Mouse (Mus musculus) liver, adult (tissue): ENCODE measurements at regions not wholly inside any gene's neighbourhood (a gene's known extent, or its start where the extent isn't known, plus 50 kb on each side); places are given as distances from the start of the nearest gene placed in this dataset.

Source experiments
- GATA4 ChIP-seq: IDR thresholded peaks from 2 replicates; pipeline ENCODE4 v1.6.1; 2014; ENCODE audit warnings: mild to moderate bottlenecking, low read length; ENCODE audit not compliant: insufficient replicate concordance

GRCm38 (mm10) chr2:72753788-72754713, 226.2 kb downstream of the Sp3 start:
- no peak for TF ChIP-seq GATA4

DNA sequence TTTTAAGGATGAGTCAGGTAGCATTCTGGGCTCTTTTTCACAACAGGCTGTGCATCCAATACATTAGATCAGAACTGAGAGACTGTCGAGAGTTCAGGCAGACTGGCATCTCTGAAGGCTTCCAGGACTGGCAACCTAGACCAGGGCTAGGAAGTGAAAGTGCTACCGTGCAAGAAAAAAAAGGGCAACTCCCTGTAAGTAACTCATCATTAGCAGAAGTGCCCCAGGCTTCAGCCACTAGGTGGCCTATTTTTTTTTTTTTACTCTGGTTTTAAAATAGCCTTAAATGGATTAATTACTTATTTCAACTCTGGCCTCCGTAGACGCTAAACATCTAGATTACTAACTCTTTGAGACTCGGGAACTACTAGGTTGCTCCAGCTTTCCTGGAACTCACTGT, 216.8 kb downstream of the Sp3 start:
- TF ChIP-seq GATA4 = no peak

- no peak for TF ChIP-seq GATA4
Observed at GRCm38 (mm10) chr2:72769030-72769630, 211.1 kb downstream of the Sp3 start.

GRCm38 (mm10) chr2:72773401-72773800, 206.8 kb downstream of the Sp3 start:
- TF ChIP-seq GATA4 = no peak

DNA sequence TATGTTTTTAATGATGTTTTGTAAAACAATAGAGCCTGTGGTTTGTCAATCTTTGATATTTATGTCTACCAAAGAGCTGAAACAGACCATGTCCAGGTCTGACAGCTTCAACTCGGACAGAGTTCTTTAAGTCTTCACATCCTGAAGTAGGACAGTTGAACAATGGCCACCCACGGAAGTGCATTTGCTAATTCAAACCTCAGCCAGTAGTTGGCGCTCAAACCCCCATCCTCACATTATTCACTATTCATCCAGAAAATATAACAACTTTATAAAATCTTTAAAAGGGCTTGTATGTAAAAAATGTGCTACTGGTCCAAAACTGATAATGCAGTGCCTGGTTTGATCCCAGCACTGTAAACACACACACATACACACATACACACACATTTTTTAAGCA, 202.9 kb downstream of the Sp3 start:
- no peak for TF ChIP-seq GATA4

- no peak for TF ChIP-seq GATA4
Observed at GRCm38 (mm10) chr2:72777806-72778510, 202.3 kb downstream of the Sp3 start.

DNA sequence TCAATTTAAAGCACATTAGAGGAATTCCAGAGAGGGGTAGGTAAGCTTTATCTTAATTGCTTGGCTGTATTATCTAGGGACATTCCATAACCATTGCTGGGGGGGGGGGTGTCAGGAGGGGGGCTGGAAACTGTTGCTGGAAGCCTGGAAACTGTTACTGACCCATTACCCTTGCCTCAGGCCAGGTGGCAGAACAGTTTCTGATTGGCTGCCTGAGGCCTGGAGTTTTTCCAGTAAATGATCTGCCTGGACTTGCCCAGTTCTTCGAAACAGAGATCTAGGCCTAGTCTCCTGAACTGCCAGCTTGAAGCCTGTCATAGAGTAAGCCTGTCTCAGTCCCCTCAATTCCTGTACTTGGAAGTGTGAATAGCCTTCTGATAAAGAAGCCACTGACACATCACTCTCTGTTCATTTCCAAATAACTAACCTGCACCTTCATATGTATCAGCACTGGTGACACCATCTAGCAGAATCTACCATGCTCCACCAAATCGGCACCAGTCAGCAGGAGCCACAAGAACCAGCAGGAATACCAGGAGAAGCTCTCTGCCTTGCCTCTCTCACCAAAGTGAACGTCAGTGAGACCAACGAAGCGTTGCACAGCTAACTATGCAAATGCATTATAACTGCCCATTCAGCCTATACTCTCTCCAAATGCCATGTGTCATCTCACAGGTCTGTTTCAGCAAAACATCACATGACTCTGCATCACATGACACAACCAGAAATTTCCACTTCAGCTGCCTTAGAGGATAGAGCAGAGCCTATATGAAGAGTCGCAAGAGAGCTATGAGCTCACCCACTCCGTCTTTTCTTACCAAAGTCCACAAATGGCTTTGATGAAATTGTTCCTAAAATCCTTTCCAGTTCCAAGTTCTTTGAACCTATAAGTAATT, 200.7 kb downstream of the Sp3 start:
- TF ChIP-seq GATA4 = no peak

- no peak for TF ChIP-seq GATA4
Observed at GRCm38 (mm10) chr2:72781369-72782275, 198.6 kb downstream of the Sp3 start.

DNA sequence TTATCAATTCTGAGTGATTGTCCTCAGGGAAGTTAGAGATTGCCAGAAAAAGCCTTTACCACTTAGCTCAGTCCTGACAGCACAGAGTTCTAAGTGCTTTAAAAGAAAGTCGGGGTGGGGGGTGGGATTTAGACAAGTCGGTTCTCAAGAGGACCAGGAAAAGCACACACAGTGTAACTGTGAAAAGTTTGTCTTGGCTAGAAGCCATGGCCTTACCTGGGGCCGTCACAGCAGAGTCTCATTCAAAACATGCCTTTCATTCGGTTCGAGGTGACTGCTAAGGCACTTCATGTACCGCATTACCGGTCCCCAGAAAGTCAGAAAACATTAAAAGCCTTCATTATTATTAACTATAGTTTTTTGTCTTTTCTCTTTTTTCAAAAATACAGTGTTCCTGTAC, 197.9 kb downstream of the Sp3 start:
- TF ChIP-seq GATA4 = no peak

DNA sequence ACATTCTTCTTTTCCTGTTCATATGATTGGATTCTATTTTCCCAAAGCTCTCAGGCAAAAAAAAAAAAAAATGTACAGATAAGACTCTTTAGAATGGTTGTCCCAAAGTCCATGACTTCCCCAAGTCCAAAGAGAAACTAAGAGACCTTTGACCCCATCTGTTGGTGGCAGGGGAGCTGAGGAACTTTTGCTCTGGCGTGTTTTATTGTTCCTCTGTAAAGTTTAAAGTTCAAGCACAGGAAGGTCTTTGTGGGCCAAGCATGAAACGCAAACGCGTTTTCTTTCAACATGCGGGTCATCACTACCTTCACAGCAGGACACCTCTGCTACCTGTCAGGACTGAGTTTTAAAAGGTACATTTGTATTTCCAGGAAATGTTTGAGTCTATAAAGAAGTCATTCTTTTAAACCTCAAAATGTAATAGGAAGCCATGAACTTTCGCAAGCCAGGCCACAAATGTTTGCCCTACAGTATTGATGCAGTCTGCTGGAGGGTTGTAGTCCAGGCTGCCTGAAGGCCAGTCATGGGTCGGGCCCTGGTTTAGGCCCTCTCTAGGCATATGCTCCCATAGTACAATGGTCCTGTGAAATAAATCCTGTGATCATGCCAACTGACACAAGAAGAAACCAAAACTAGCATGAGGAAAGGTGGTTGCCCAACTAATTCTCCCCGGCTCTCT, 194.7 kb downstream of the Sp3 start:
- no peak for TF ChIP-seq GATA4

- no peak for TF ChIP-seq GATA4
Observed at GRCm38 (mm10) chr2:72786044-72786737, 194.1 kb downstream of the Sp3 start.

DNA sequence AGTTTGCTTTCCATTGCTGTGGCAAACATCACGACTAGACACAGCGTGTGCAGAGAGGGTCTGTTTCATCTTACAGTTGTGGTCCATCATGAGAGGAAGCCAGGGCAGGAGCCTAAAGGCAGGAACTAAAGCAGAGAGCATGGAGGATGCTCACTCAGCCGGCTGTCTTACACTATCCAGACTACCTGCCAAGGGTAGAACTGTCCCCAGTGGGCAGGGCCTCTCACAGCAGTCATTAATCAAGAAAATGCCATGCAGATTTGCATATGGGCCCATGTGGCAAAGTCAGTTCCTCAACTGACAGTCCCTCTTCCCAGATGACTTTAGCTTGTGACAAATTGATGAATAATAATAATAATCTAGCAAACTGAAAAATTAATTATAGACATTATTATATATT, 192.6 kb downstream of the Sp3 start:
- TF ChIP-seq GATA4 = no peak

DNA sequence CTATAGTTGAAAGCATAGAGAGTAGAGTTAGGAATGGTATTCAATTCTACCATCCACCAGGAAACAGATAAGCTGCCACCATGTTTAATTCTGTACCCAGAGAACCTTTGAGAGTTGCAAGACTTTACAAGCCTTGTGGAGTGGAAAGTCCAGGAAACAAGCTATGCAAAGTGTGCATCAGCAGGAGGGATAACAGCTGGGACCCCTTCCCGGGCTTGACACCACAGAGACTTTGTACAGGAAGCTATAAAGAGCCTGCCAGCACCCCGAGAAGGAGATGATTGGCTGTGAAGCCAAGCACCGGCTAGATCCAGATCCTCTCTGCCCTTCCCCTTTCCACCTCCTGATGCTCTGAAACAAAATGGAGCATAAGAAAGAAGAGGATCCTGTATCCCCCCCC, 188.8 kb downstream of the Sp3 start:
- TF ChIP-seq GATA4 = no peak

DNA sequence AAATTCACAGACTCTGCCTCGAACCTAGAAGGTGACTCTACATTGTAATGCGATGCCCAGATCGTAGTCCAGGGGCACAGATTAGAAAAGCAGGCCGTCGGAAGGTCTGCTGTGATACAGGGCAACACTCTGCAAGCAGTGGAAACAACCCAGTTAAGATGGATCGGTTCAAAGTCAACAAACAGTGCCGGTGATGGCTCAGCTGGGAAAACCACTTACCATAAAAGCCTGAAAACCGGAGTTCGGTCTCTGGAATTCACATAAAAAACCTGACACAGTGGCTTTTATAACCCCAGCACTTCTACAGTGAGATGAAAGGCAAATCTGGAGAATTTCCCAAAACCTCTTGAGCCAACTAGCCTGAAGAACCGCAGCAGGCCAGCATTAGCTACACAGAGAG, 186.8 kb downstream of the Sp3 start:
- TF ChIP-seq GATA4 = no peak
